Mouse (Mus musculus): Measurements from ENCODE around the gene Numa1. TPM values are rescaled to one million over a fixed set of nuclear protein-coding genes. Genes with fewer than 3 reads are reported as not detected.
"Not testable (repeated sequence)": the region's sequence is repeated elsewhere in the genome, so short reads cannot be mapped to it uniquely, and the experiment has no call there.

The Numa1 gene
- polyA plus RNA-seq, 1 experiment from 2014 or later: 41.7 TPM

- Histone ChIP-seq H3K9me3 (no peaks in the 10 kb centered on the region), H3K27me3 (replicated peaks) (no peaks in the 10 kb centered on the region), H3K9ac (no peak overlapping the region), H3K36me3 (peaks cover 5% of the 10 kb centered on the region; the same call in 1 of the 2 replicates), H3K4me1 (peaks cover 32% of the 10 kb centered on the region), H3K27ac (replicated peaks) (no peak overlapping the region), H3K4me2 (no peak overlapping the region), H3K4me3 (no peak overlapping the region)
- ATAC-seq (ENCODE audit: extremely low read depth, insufficient number of reproducible peaks, low FRiP score, low TSS enrichment): no peak
- 92% methylated on average over 4 of the region's 4 CpGs for WGBS
These were observed 3.7 kb downstream of the Numa1 start for GRCm38 (mm10) chr7:101937569-101937968.

GRCm38 (mm10) chr7:101938348-101938747 is 4.4 kb downstream of the Numa1 start:
- H3K27ac ChIP-seq (replicated peaks): no peak overlapping the region
- H3K4me3 ChIP-seq: no peak overlapping the region
- no peaks in the 10 kb centered on the region for H3K27me3 ChIP-seq (replicated peaks)
- H3K4me2 ChIP-seq: no peak overlapping the region
- no peak for ATAC-seq (ENCODE audit: extremely low read depth, insufficient number of reproducible peaks, low FRiP score, low TSS enrichment)
- H3K36me3 ChIP-seq: peaks cover 5% of the 10 kb centered on the region; the same call in 1 of the 2 replicates
- H3K9ac ChIP-seq: no peak overlapping the region
- WGBS: 78% methylated on average over 2 of the region's 2 CpGs
- peaks cover 25% of the 10 kb centered on the region for H3K4me1 ChIP-seq
- no peaks in the 10 kb centered on the region for H3K9me3 ChIP-seq

- Histone ChIP-seq H3K4me1 (peaks cover 20% of the 10 kb centered on the region), H3K36me3 (peaks cover 5% of the 10 kb centered on the region; the same call in 1 of the 2 replicates), H3K9me3 (no peaks in the 10 kb centered on the region), H3K4me3 (no peak overlapping the region), H3K27ac (replicated peaks) (no peak overlapping the region), H3K4me2 (no peak overlapping the region), H3K9ac (no peak overlapping the region), H3K27me3 (replicated peaks) (no peaks in the 10 kb centered on the region)
- ATAC-seq (ENCODE audit: extremely low read depth, insufficient number of reproducible peaks, low FRiP score, low TSS enrichment): no peak
- WGBS: 93% methylated on average over 4 of the region's 4 CpGs
These were observed 5.8 kb downstream of the Numa1 start for GRCm38 (mm10) chr7:101939758-101940157.

GRCm38 (mm10) chr7:101949008-101949407 is 15.1 kb downstream of the Numa1 start:
- H3K36me3 ChIP-seq; H3K27ac ChIP-seq (replicated peaks); H3K9ac ChIP-seq; H3K4me1 ChIP-seq; H3K4me3 ChIP-seq; ATAC-seq (ENCODE audit: extremely low read depth, insufficient number of reproducible peaks, low FRiP score, low TSS enrichment); H3K4me2 ChIP-seq; H3K27me3 ChIP-seq (replicated peaks); H3K9me3 ChIP-seq: not testable (repeated sequence)
- 88% methylated on average over 5 of the region's 5 CpGs for WGBS

- Histone ChIP-seq H3K9me3 (no peaks in the 10 kb centered on the region), H3K36me3 (no peaks in the 10 kb centered on the region), H3K4me3 (no peak overlapping the region), H3K4me1 (peaks cover 8% of the 10 kb centered on the region; the same call in 1 of the 2 replicates), H3K27ac (replicated peaks) (no peak overlapping the region), H3K9ac (no peak overlapping the region), H3K4me2 (no peak overlapping the region), H3K27me3 (replicated peaks) (no peaks in the 10 kb centered on the region)
- WGBS: 62% methylated on average over 1 of the region's 1 CpGs
- ATAC-seq (ENCODE audit: extremely low read depth, insufficient number of reproducible peaks, low FRiP score, low TSS enrichment): no peak
These were observed 17.7 kb downstream of the Numa1 start for GRCm38 (mm10) chr7:101951648-101952047.

GRCm38 (mm10) chr7:101952098-101952497 is 18.2 kb downstream of the Numa1 start:
- H3K27me3 ChIP-seq (replicated peaks): no peaks in the 10 kb centered on the region
- no peaks in the 10 kb centered on the region for H3K36me3 ChIP-seq
- 0 out of 2 replicates have a peak overlapping the region, but pooled peaks have one; percentile 7 for H3K9ac ChIP-seq
- no peaks in the 10 kb centered on the region for H3K9me3 ChIP-seq
- H3K4me2 ChIP-seq: no peak overlapping the region
- no peak overlapping the region for H3K4me3 ChIP-seq
- H3K27ac ChIP-seq (replicated peaks): 0 out of 2 replicates have a peak overlapping the region, but pooled peaks have one; percentile 5
- ATAC-seq (ENCODE audit: extremely low read depth, insufficient number of reproducible peaks, low FRiP score, low TSS enrichment): no peak
- peaks cover 8% of the 10 kb centered on the region; the same call in 1 of the 2 replicates for H3K4me1 ChIP-seq
- WGBS: 58% methylated on average over 2 of the region's 2 CpGs

GRCm38 (mm10) chr7:101954163-101954562 is 20.3 kb downstream of the Numa1 start:
- no peaks in the 10 kb centered on the region for H3K36me3 ChIP-seq
- no peaks in the 10 kb centered on the region for H3K9me3 ChIP-seq
- 88% methylated on average over 2 of the region's 2 CpGs for WGBS
- no peak for ATAC-seq (ENCODE audit: extremely low read depth, insufficient number of reproducible peaks, low FRiP score, low TSS enrichment)
- H3K27me3 ChIP-seq (replicated peaks): no peaks in the 10 kb centered on the region
- no peak overlapping the region for H3K4me3 ChIP-seq
- no peak overlapping the region for H3K9ac ChIP-seq
- no peak overlapping the region for H3K27ac ChIP-seq (replicated peaks)
- no peak overlapping the region for H3K4me2 ChIP-seq
- H3K4me1 ChIP-seq: peaks cover 8% of the 10 kb centered on the region; the same call in 1 of the 2 replicates

- no peak overlapping the region for H3K9ac ChIP-seq
- no peak overlapping the region for H3K27ac ChIP-seq (replicated peaks)
- H3K27me3 ChIP-seq (replicated peaks): no peaks in the 10 kb centered on the region
- no peak overlapping the region for H3K4me2 ChIP-seq
- 91% methylated on average over 2 of the region's 2 CpGs for WGBS
- H3K36me3 ChIP-seq: no peaks in the 10 kb centered on the region
- H3K9me3 ChIP-seq: no peaks in the 10 kb centered on the region
- ATAC-seq (ENCODE audit: extremely low read depth, insufficient number of reproducible peaks, low FRiP score, low TSS enrichment): no peak
- peaks cover 15% of the 10 kb centered on the region for H3K4me1 ChIP-seq
- H3K4me3 ChIP-seq: no peak overlapping the region
These were observed 21.4 kb downstream of the Numa1 start for GRCm38 (mm10) chr7:101955276-101955675.

- no peaks in the 10 kb centered on the region for H3K9me3 ChIP-seq
- H3K4me3 ChIP-seq: no peak overlapping the region
- no peaks in the 10 kb centered on the region for H3K36me3 ChIP-seq
- no peak overlapping the region for H3K27ac ChIP-seq (replicated peaks)
- WGBS: 65% methylated on average over 4 of the region's 4 CpGs
- no peak overlapping the region for H3K4me2 ChIP-seq
- H3K4me1 ChIP-seq: peaks cover 15% of the 10 kb centered on the region
- no peak overlapping the region for H3K9ac ChIP-seq
- H3K27me3 ChIP-seq (replicated peaks): no peaks in the 10 kb centered on the region
- no peak for ATAC-seq (ENCODE audit: extremely low read depth, insufficient number of reproducible peaks, low FRiP score, low TSS enrichment)
These were observed 22.0 kb downstream of the Numa1 start for GRCm38 (mm10) chr7:101955862-101956261.

- Histone ChIP-seq H3K9ac (no peak overlapping the region), H3K9me3 (no peaks in the 10 kb centered on the region), H3K27me3 (replicated peaks) (no peaks in the 10 kb centered on the region), H3K4me3 (no peak overlapping the region), H3K4me1 (peaks cover 15% of the 10 kb centered on the region), H3K27ac (replicated peaks) (no peak overlapping the region), H3K4me2 (no peak overlapping the region), H3K36me3 (no peaks in the 10 kb centered on the region)
- ATAC-seq (ENCODE audit: extremely low read depth, insufficient number of reproducible peaks, low FRiP score, low TSS enrichment): no peak
- WGBS: 81% methylated on average over 1 of the region's 1 CpGs
These were observed 22.6 kb downstream of the Numa1 start for GRCm38 (mm10) chr7:101956481-101956880.

- WGBS: 90% methylated on average over 5 of the region's 5 CpGs
- no peaks in the 10 kb centered on the region for H3K9me3 ChIP-seq
- no peak for ATAC-seq (ENCODE audit: extremely low read depth, insufficient number of reproducible peaks, low FRiP score, low TSS enrichment)
- H3K4me2 ChIP-seq: no peak overlapping the region
- no peak overlapping the region for H3K9ac ChIP-seq
- H3K4me3 ChIP-seq: no peak overlapping the region
- no peak overlapping the region for H3K27ac ChIP-seq (replicated peaks)
- no peaks in the 10 kb centered on the region for H3K27me3 ChIP-seq (replicated peaks)
- H3K4me1 ChIP-seq: peaks cover 12% of the 10 kb centered on the region
- H3K36me3 ChIP-seq: no peaks in the 10 kb centered on the region
These were observed 23.0 kb downstream of the Numa1 start for GRCm38 (mm10) chr7:101956911-101957310.

- Histone ChIP-seq H3K4me1 (peaks cover 34% of the 10 kb centered on the region), H3K4me3 (no peak overlapping the region), H3K9ac (no peak overlapping the region), H3K36me3 (no peaks in the 10 kb centered on the region), H3K27me3 (replicated peaks) (no peaks in the 10 kb centered on the region), H3K27ac (replicated peaks) (no peak overlapping the region), H3K4me2 (no peak overlapping the region), H3K9me3 (no peaks in the 10 kb centered on the region)
- 90% methylated on average over 2 of the region's 2 CpGs for WGBS
- no peak for ATAC-seq (ENCODE audit: extremely low read depth, insufficient number of reproducible peaks, low FRiP score, low TSS enrichment)
These were observed 28.9 kb downstream of the Numa1 start for GRCm38 (mm10) chr7:101962829-101963228.
